Mouse (Mus musculus) heart, adult 2 months (tissue): ENCODE data around the gene Fryl.

Experiments
- CTCF ChIP-seq: fragments of 200-600 bp; IDR thresholded peaks from 2 replicates; pipeline ENCODE4 v1.8.1; 2022; ENCODE audit warnings: antibody characterized with exemption, mild to moderate bottlenecking, moderate library complexity
- EP300 ChIP-seq: fragments of 200-500 bp; IDR thresholded peaks from 2 replicates; pipeline ENCODE4 v1.6.1; 2011; ENCODE audit warnings: low read depth, low read length, control low read depth; ENCODE audit not compliant: insufficient read depth
- POLR2A ChIP-seq: fragments of 200-500 bp; IDR thresholded peaks from 2 replicates; pipeline ENCODE4 v1.6.1; 2011; ENCODE audit warnings: mild to moderate bottlenecking, low read depth, low read length, control low read depth; ENCODE audit not compliant: insufficient read depth

- TF ChIP-seq POLR2A (no peak), CTCF (no peak), EP300 (no peak)
These were observed 1.3 kb upstream of the Fryl start for GRCm38 (mm10) chr5:73257723-73258122.
